Mouse (Mus musculus) heart, embryonic 12.5 days (tissue): Measurements from ENCODE around the gene Dlgap5. TPM values are rescaled to one million over a fixed set of nuclear protein-coding genes. Genes with fewer than 3 reads are reported as not detected.

Source experiments
- ATAC-seq: fragments of 200-750 bp; cut with Nextera tagmentation; 2 replicates; pipeline ENCODE4 v1.8.0; 2017; ENCODE audit warnings: moderate TSS enrichment, moderate library complexity; ENCODE audit not compliant: insufficient number of reproducible peaks, low FRiP score
- H3K27ac ChIP-seq: fragments of 300-500 bp; sonication (generic); 2 replicates; pipeline ENCODE4 v1.5.1; 2016; ENCODE audit warnings: mild to moderate bottlenecking, moderate library complexity; ENCODE audit not compliant: poor library complexity, severe bottlenecking
- H3K27me3 ChIP-seq: fragments of 300-500 bp; sonication (generic); replicated peaks from 2 replicates; pipeline ENCODE4 v1.6.1; 2016; ENCODE audit warnings: mild to moderate bottlenecking, moderate library complexity
- H3K36me3 ChIP-seq: fragments of 300-500 bp; sonication (generic); 2 replicates; pipeline ENCODE4 v1.6.1; 2016; ENCODE audit warnings: mild to moderate bottlenecking, moderate library complexity
- H3K4me1 ChIP-seq: fragments of 300-500 bp; sonication (generic); replicated peaks from 2 replicates; pipeline ENCODE4 v1.6.1; 2016; ENCODE audit warnings: mild to moderate bottlenecking
- H3K4me2 ChIP-seq: fragments of 300-500 bp; sonication (generic); 2 replicates; pipeline ENCODE4 v1.6.1; 2016; ENCODE audit warnings: mild to moderate bottlenecking, moderate library complexity
- H3K4me3 ChIP-seq: fragments of 300-500 bp; sonication (generic); 2 replicates; pipeline ENCODE4 v1.5.1; 2016; ENCODE audit warnings: mild to moderate bottlenecking
- H3K9ac ChIP-seq: fragments of 300-500 bp; sonication (generic); 2 replicates; pipeline ENCODE4 v1.6.1; 2016; ENCODE audit warnings: mild to moderate bottlenecking, moderate library complexity
- H3K9me3 ChIP-seq: fragments of 300-500 bp; sonication (generic); replicated peaks from 2 replicates; pipeline ENCODE4 v1.6.1; 2016; ENCODE audit warnings: mild to moderate bottlenecking, moderate library complexity
- WGBS: fragments of 180-500 bp; shearing (Covaris S2); methylation state at CpG from one replicate; pipeline ENCODE4 v1.1.7; 2016; 5-methylcytosine and 5-hydroxymethylcytosine counted together
- polyA plus RNA-seq: library from polyadenylated mRNA; unstranded; fragments of >200 nt; fragmentation: Nextera tagmentation; extraction: Ambion mirVana; gene quantifications from 2 replicates; pipeline ENCODE4 v1.2.1, GENCODE M21; 2016

Gene Dlgap5
- polyA plus RNA-seq, 1 experiment from 2014 or later, result 45.7 TPM

- Histone ChIP-seq H3K36me3 (no peaks in the 10 kb centered on the region), H3K27me3 (peaks cover 27% of the 10 kb centered on the region), H3K4me1 (peaks cover 29% of the 10 kb centered on the region), H3K9me3 (no peaks in the 10 kb centered on the region), H3K4me3 (no peak overlapping the region), H3K27ac (no peak overlapping the region), H3K4me2 (no peak overlapping the region), H3K9ac (no peak overlapping the region)
- WGBS, result 86% methylated on average over 5 of the region's 5 CpGs
- no peak for ATAC-seq
These were observed 48.5 kb downstream of the Dlgap5 start for GRCm38 (mm10) chr14:47369741-47370140.

DNA sequence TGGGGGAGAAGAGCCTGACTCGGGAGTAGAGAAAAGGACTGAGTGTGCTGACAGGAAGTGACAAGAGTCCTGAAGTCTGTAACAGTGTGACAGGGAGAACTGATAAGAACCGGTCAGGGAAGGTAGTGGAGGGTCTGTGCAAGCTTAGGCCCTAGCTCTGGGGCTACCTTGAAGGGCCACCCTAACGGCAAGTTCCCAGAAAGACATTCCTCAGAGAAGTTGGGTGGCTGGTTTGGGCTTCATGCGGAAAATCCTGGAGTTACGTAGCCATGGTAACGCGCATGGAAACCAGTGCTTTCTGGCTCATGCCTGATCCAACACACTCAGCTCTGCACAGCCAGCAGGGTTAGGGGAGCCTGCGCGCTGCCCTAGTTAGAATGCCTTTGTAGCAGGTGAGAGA is 50.7 kb downstream of the Dlgap5 start, which contains the start of gene Lgals3:
Gene Lgals3, plus strand, starts transcription at position 291 of the 400 bp plus-strand sequence.
- H3K4me1 ChIP-seq, result peaks cover 21% of the 10 kb centered on the region
- ATAC-seq, result peak; percentile 69
- peaks cover 5% of the 10 kb centered on the region for H3K27me3 ChIP-seq
- no peak within 1 kb of the TSS for H3K27ac ChIP-seq
- 18% methylated on average over 9 of the region's 9 CpGs for WGBS
- 0 out of 2 replicates have a peak within 1 kb of the TSS, but pooled peaks have one; percentile 0 for H3K9ac ChIP-seq
- no peaks in the 10 kb centered on the region for H3K9me3 ChIP-seq
- peak within 1 kb of the TSS; percentile 47 for H3K4me2 ChIP-seq
- H3K36me3 ChIP-seq, result no peaks in the 10 kb centered on the region
- H3K4me3 ChIP-seq, result no peak within 1 kb of the TSS; the same call in 1 of the 2 replicates

DNA sequence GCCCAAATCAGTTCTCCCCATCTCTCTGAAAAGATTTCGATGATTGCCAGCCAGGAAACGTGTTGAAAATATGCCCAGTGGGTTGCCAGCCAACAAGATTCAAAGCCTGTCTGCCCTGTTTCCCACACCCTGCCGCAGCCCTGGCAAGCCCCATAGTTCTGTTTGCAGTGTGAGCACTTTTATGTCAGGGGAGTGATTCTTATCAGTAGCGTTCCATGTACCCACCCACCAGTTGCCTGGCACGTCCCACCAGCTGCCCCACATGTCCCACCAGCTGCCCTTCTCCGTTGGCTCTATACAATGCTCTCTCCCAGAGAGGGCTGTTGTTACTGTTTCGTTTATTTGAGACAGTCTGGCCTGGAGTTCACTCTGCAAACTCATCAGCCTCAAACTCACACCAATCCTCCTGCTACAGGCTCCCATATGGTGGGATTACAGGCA is 51.3 kb downstream of the Dlgap5 start:
- H3K4me1 ChIP-seq, result peaks cover 23% of the 10 kb centered on the region
- ATAC-seq, result peak; percentile 38
- no peaks in the 10 kb centered on the region for H3K9me3 ChIP-seq
- H3K9ac ChIP-seq, result no peak overlapping the region
- H3K27ac ChIP-seq, result no peak overlapping the region
- peaks cover 5% of the 10 kb centered on the region; the same call in 1 of the 2 replicates for H3K27me3 ChIP-seq
- no peaks in the 10 kb centered on the region for H3K36me3 ChIP-seq
- H3K4me2 ChIP-seq, result no peak overlapping the region; the same call in 1 of the 2 replicates
- no peak overlapping the region for H3K4me3 ChIP-seq
- WGBS, result 26% methylated on average over 7 of the region's 7 CpGs

GRCm38 (mm10) chr14:47364742-47365449 is 53.3 kb downstream of the Dlgap5 start:
- Histone ChIP-seq H3K9ac (0 out of 2 replicates have a peak overlapping the region, but pooled peaks have one; percentile 22), H3K36me3 (no peaks in the 10 kb centered on the region), H3K9me3 (no peaks in the 10 kb centered on the region), H3K4me1 (peaks cover 26% of the 10 kb centered on the region), H3K27ac (no peak overlapping the region), H3K4me2 (peak overlapping the region; percentile 65), H3K27me3 (peaks cover 3% of the 10 kb centered on the region; the same call in 1 of the 2 replicates), H3K4me3 (peak overlapping the region; percentile 23)
- peak; percentile 51; the same call in 1 of the 2 replicates for ATAC-seq
- WGBS, result 24% methylated on average over 21 of the region's 21 CpGs

DNA sequence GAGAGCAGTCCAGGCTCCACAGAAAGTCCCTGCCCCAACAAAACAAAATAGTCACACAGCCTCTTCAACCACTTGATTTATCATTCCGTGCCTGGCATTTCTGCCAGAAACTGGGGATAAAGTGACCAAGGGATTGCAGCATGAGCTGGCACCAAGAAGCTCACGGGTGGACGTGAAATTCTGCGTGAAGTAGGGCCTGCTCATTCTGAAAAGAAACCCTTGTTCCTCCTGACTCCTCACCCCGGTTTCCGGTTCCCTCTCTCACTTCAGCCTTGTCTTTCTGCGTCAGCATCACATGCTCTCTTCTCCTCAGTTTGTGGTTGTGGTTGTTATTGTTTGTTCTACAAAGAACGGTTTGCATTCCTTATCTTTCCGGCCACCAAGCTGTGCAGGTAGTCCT is 56.3 kb downstream of the Dlgap5 start:
- Histone ChIP-seq H3K4me2 (no peak overlapping the region), H3K9me3 (no peaks in the 10 kb centered on the region), H3K27me3 (no peaks in the 10 kb centered on the region), H3K36me3 (no peaks in the 10 kb centered on the region), H3K27ac (no peak overlapping the region), H3K4me1 (peaks cover 17% of the 10 kb centered on the region), H3K9ac (no peak overlapping the region), H3K4me3 (no peak overlapping the region)
- 65% methylated on average over 9 of the region's 9 CpGs for WGBS
- ATAC-seq, result no peak

- Histone ChIP-seq H3K36me3 (no peaks in the 10 kb centered on the region), H3K9ac (no peak overlapping the region), H3K9me3 (no peaks in the 10 kb centered on the region), H3K27ac (no peak overlapping the region), H3K27me3 (no peaks in the 10 kb centered on the region), H3K4me1 (peaks cover 13% of the 10 kb centered on the region), H3K4me3 (no peak overlapping the region), H3K4me2 (no peak overlapping the region)
- 88% methylated on average over 2 of the region's 2 CpGs for WGBS
- ATAC-seq, result no peak
These were observed 56.8 kb downstream of the Dlgap5 start for GRCm38 (mm10) chr14:47361418-47361817.

DNA sequence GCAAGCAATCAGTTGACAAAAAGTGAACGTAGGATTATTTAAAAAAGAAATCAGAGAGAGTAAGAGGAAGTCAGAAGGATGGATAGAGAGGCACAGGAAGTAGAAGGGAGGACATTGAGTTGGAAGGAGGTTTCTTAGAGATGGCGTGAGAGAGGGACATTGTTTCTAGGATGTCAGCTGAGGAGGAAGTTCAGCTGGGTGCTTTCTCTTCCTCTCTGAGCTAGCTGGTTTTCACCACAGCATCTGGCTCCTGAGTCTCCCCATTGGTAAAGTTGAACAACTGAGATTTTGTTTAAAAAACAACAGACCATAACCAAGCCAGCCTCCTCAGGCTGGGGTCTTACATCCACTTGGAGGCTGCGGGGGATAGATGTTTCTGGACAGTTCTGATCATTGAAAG is 58.6 kb downstream of the Dlgap5 start:
- Histone ChIP-seq H3K27me3 (no peaks in the 10 kb centered on the region), H3K4me1 (peaks cover 5% of the 10 kb centered on the region), H3K4me3 (no peak overlapping the region), H3K27ac (no peak overlapping the region), H3K9me3 (no peaks in the 10 kb centered on the region), H3K9ac (no peak overlapping the region), H3K36me3 (no peaks in the 10 kb centered on the region), H3K4me2 (no peak overlapping the region)
- 70% methylated on average over 3 of the region's 3 CpGs for WGBS
- no peak for ATAC-seq

DNA sequence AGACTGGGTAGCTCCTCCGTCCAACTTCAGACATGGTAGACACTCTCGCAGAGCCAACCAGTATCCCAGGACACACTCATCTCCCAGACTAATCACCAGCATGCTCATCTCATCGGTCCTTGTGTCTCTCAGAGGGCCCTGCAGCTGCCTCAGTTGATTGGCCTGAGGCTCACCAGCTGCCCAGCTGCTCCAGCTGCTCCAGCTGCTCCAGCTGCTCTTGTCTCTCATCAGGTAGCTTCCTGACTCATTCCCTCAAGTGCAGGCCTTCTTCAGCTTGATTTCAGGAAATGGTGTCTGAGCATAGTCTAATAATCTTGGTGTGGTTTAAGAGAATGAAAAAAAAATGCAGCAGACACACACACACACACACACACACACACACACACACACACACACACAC is 61.6 kb downstream of the Dlgap5 start:
- no peaks in the 10 kb centered on the region for H3K9me3 ChIP-seq
- peaks cover under 1% of the 10 kb centered on the region; the same call in 1 of the 2 replicates for H3K4me1 ChIP-seq
- ATAC-seq, result no peak
- no peaks in the 10 kb centered on the region for H3K36me3 ChIP-seq
- H3K9ac ChIP-seq, result no peak overlapping the region
- no peaks in the 10 kb centered on the region for H3K27me3 ChIP-seq
- 67% methylated on average over 3 of the region's 3 CpGs for WGBS
- H3K4me3 ChIP-seq, result no peak overlapping the region
- no peak overlapping the region for H3K27ac ChIP-seq
- no peak overlapping the region for H3K4me2 ChIP-seq

DNA sequence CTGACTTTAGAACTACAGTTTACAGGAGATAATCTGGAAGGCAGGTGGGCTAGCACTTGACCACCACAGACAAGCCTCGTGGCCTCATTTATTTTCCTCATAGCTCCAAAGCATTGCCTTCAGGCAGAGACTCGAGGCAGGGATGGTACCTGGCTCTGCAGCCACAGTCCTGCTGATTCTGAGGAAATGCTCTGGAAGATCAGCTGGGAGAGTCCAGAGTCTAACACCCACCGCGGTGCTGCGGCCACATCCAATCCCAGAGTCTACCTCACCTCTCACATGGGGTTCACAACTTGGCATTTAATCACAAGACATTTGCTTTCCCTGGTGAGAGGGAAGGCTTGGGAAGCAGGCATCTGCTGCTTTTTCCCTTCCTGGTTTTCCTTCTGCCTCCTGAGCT is 63.3 kb downstream of the Dlgap5 start:
- no peak overlapping the region for H3K4me2 ChIP-seq
- no peak overlapping the region for H3K27ac ChIP-seq
- H3K4me1 ChIP-seq, result no peaks in the 10 kb centered on the region; the same call in 1 of the 2 replicates
- WGBS, result 65% methylated on average over 5 of the region's 5 CpGs
- ATAC-seq, result no peak
- H3K36me3 ChIP-seq, result no peaks in the 10 kb centered on the region
- H3K9ac ChIP-seq, result no peak overlapping the region
- no peak overlapping the region for H3K4me3 ChIP-seq
- H3K27me3 ChIP-seq, result no peaks in the 10 kb centered on the region
- H3K9me3 ChIP-seq, result no peaks in the 10 kb centered on the region

- 57% methylated on average over 8 of the region's 8 CpGs for WGBS
- no peaks in the 10 kb centered on the region for H3K9me3 ChIP-seq
- no peak overlapping the region for H3K27ac ChIP-seq
- H3K36me3 ChIP-seq, result no peaks in the 10 kb centered on the region
- H3K4me1 ChIP-seq, result no peaks in the 10 kb centered on the region
- H3K9ac ChIP-seq, result no peak overlapping the region
- no peaks in the 10 kb centered on the region for H3K27me3 ChIP-seq
- ATAC-seq, result peak; percentile 88
- H3K4me2 ChIP-seq, result no peak overlapping the region
- H3K4me3 ChIP-seq, result no peak overlapping the region
These were observed 64.1 kb downstream of the Dlgap5 start for GRCm38 (mm10) chr14:47354111-47354577.

GRCm38 (mm10) chr14:47353240-47353639 is 65.0 kb downstream of the Dlgap5 start:
- H3K36me3 ChIP-seq, result no peaks in the 10 kb centered on the region

More at GRCm38 (mm10) chr14:47353240-47353639, 65.0 kb downstream of the Dlgap5 start:
- H3K27ac ChIP-seq, result no peak overlapping the region
- H3K27me3 ChIP-seq, result no peaks in the 10 kb centered on the region
- H3K4me2 ChIP-seq, result no peak overlapping the region
- no peak overlapping the region for H3K4me3 ChIP-seq
- no peak for ATAC-seq
- H3K9me3 ChIP-seq, result no peaks in the 10 kb centered on the region
- H3K4me1 ChIP-seq, result no peaks in the 10 kb centered on the region
- H3K9ac ChIP-seq, result no peak overlapping the region
- WGBS, result 72% methylated on average over 4 of the region's 4 CpGs
